Mouse (Mus musculus) liver, embryonic 11.5 days (tissue): ENCODE results near the gene Cdca3. TPM values are rescaled to one million over a fixed set of nuclear protein-coding genes. Genes with fewer than 3 reads are reported as not detected.
"Not testable (repeated sequence)": the region's sequence is repeated elsewhere in the genome, so short reads cannot be mapped to it uniquely, and the experiment has no call there.

ENCODE experiments used
- ATAC-seq: fragments of 200-750 bp; cut with Nextera tagmentation; replicated peaks from 2 replicates; pipeline ENCODE4 v1.8.0; 2017; ENCODE audit warnings: moderate number of reproducible peaks, mild to moderate bottlenecking, moderate TSS enrichment, moderate library complexity; ENCODE audit not compliant: low FRiP score
- DNase-seq: peaks from one replicate; pipeline ENCODE4 v3.0.0-alpha.2; 2017; ENCODE audit warnings: low spot score
- H3K27ac ChIP-seq: fragments of 300-500 bp; sonication (generic); 2 replicates; pipeline ENCODE4 v1.5.1; 2014; ENCODE audit warnings: mild to moderate bottlenecking, low read depth, low read length, control low read depth
- H3K27me3 ChIP-seq: fragments of 300-500 bp; sonication (generic); replicated peaks from 2 replicates; pipeline ENCODE4 v1.6.1; 2014; ENCODE audit warnings: low read length, mixed read lengths; ENCODE audit not compliant: control insufficient read depth, insufficient read depth
- H3K36me3 ChIP-seq: fragments of 300-500 bp; sonication (generic); 2 replicates; pipeline ENCODE4 v1.6.1; 2014; ENCODE audit warnings: mild to moderate bottlenecking, low read length, moderate library complexity, mixed read lengths; ENCODE audit not compliant: control insufficient read depth, insufficient read depth
- H3K4me1 ChIP-seq: fragments of 300-500 bp; sonication (generic); replicated peaks from 2 replicates; pipeline ENCODE4 v1.6.1; 2014; ENCODE audit warnings: low read length, mixed read lengths; ENCODE audit not compliant: control insufficient read depth, insufficient read depth
- H3K4me2 ChIP-seq: fragments of 300-500 bp; sonication (generic); 2 replicates; pipeline ENCODE4 v1.6.1; 2014; ENCODE audit warnings: mild to moderate bottlenecking, control low read depth, moderate library complexity
- H3K4me3 ChIP-seq: fragments of 300-500 bp; sonication (generic); 2 replicates; pipeline ENCODE4 v1.5.1; 2014; ENCODE audit warnings: low read depth, low read length, control low read depth
- H3K9ac ChIP-seq: fragments of 300-500 bp; sonication (generic); 2 replicates; pipeline ENCODE4 v1.6.1; 2014; ENCODE audit warnings: low read depth, low read length, control low read depth
- H3K9me3 ChIP-seq: fragments of 300-500 bp; sonication (generic); 2 replicates; pipeline ENCODE4 v1.6.1; 2016; ENCODE audit warnings: low read length, inconsistent platforms, mixed read lengths; ENCODE audit not compliant: control insufficient read depth
- WGBS: fragments of 180-500 bp; shearing (Covaris S2); extraction: QIAGEN DNeasy Blood & Tissue Kit; methylation state at CpG from one replicate; pipeline ENCODE4 v1.1.7; 2014; 5-methylcytosine and 5-hydroxymethylcytosine counted together
- polyA plus RNA-seq: library from polyadenylated mRNA; unstranded; fragments of >200 nt; fragmentation: Nextera tagmentation; extraction: Ambion mirVana; gene quantifications from 2 replicates; pipeline ENCODE4 v1.2.1, GENCODE M21; 2014

The Cdca3 gene
- polyA plus RNA-seq, 1 experiment from 2014 or later = 223 TPM

DNA sequence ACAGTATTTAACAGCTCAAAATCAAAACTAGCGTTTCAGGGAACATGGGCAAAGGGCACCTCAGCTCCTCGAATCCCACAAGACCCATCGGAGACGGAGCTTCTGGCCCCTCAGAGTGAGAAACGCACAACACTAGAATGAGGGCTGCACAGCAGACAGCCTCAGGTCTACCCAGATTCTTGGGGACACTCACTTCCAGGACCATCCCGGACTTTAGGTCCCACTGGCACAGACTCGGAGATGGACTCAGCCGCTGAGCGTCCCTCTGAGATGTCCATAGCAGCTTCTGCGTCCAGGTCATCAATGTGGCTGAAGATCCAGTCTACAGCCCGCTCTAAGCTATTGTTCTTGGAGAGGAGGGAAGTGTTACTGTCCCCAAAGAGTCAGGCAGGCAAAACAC lies 12.2 kb upstream of the Cdca3 start:
- peaks cover 56% of the 10 kb centered on the region for H3K36me3 ChIP-seq
- no peak overlapping the region for H3K4me2 ChIP-seq
- no peaks in the 10 kb centered on the region for H3K9me3 ChIP-seq
- no peak overlapping the region for H3K27ac ChIP-seq
- H3K27me3 ChIP-seq = no peaks in the 10 kb centered on the region
- no peak overlapping the region for H3K9ac ChIP-seq
- peaks cover 16% of the 10 kb centered on the region for H3K4me1 ChIP-seq
- ATAC-seq = no peak
- no peak for DNase-seq
- no peak overlapping the region for H3K4me3 ChIP-seq
- WGBS = 95% methylated on average over 11 of the region's 11 CpGs

DNA sequence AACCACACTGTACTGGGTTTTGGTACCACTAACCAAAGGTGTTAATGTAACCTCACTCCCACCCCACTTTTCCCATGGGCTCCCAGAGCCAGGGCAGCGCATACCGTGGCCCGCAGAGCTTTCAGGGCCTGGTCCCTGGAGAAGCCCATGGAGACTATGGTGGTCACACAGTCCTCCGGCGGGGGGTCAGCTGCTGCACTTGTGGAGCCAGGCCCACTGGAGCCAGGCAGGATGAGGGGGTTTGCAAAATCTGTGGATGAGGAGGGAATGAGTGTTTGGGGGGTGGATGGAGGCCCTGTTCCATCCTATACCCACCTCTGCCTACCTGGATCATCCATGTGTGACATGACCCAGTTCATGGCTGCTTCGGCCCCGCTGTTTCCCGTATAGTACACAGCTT lies 11.8 kb upstream of the Cdca3 start:
- Histone ChIP-seq H3K4me1 (peaks cover 12% of the 10 kb centered on the region), H3K4me3 (no peak overlapping the region), H3K9me3 (no peaks in the 10 kb centered on the region), H3K4me2 (no peak overlapping the region), H3K9ac (no peak overlapping the region), H3K27ac (no peak overlapping the region), H3K27me3 (no peaks in the 10 kb centered on the region), H3K36me3 (peaks cover 56% of the 10 kb centered on the region)
- 97% methylated on average over 8 of the region's 8 CpGs for WGBS
- ATAC-seq = no peak
- DNase-seq = no peak

- no peak for ATAC-seq
- Histone ChIP-seq H3K9me3 (no peaks in the 10 kb centered on the region), H3K27me3 (no peaks in the 10 kb centered on the region), H3K4me2 (no peak overlapping the region), H3K4me1 (peaks cover 11% of the 10 kb centered on the region), H3K4me3 (no peak overlapping the region), H3K36me3 (peaks cover 58% of the 10 kb centered on the region), H3K9ac (no peak overlapping the region), H3K27ac (no peak overlapping the region)
- no peak for DNase-seq
- 75% methylated on average over 8 of the region's 8 CpGs for WGBS
Observed at GRCm38 (mm10) chr6:124817971-124818370, 11.4 kb upstream of the Cdca3 start.

GRCm38 (mm10) chr6:124820891-124821290 lies 8.5 kb upstream of the Cdca3 start:
- Histone ChIP-seq H3K36me3 (peaks cover 80% of the 10 kb centered on the region), H3K4me3 (no peak overlapping the region), H3K9me3 (no peaks in the 10 kb centered on the region), H3K27ac (no peak overlapping the region), H3K4me2 (no peak overlapping the region), H3K9ac (no peak overlapping the region), H3K27me3 (no peaks in the 10 kb centered on the region), H3K4me1 (no peaks in the 10 kb centered on the region)
- ATAC-seq = no peak
- WGBS = 88% methylated on average over 5 of the region's 5 CpGs
- no peak for DNase-seq

GRCm38 (mm10) chr6:124822049-124822448 lies 7.3 kb upstream of the Cdca3 start:
- Histone ChIP-seq H3K9ac (no peak overlapping the region), H3K4me1 (no peaks in the 10 kb centered on the region), H3K36me3 (peaks cover 80% of the 10 kb centered on the region), H3K27me3 (no peaks in the 10 kb centered on the region), H3K4me3 (no peak overlapping the region), H3K27ac (no peak overlapping the region), H3K9me3 (no peaks in the 10 kb centered on the region), H3K4me2 (no peak overlapping the region)
- WGBS = 95% methylated on average over 4 of the region's 4 CpGs
- ATAC-seq (no peak), DNase-seq (no peak)

DNA sequence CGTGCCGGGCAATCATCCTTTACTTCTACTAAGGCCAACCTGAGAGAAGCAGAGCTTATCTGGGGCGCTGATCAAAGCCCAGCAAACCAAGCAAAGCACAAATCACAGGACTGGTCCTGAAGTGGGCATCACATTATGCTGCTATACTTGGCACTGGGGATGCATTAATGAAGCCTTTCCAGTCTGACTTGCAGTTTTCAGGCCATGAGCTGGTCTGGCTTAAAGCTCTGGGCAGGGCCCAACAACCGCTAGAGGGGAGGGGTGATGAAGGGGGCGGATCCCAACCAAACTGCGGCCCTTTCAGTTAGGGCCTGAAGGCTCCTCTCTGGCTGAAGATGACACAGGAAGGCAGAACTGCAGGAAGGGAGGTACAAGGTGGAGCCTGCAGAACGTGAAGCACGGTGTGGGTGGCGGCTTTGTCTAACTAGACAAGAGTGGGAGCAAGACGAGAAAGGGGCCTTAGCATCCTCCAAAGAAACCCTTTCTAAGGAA lies 1.2 kb upstream of the Cdca3 start:
- Histone ChIP-seq H3K4me3 (peak overlapping the region; percentile 90), H3K27me3 (no peaks in the 10 kb centered on the region), H3K36me3 (peaks cover 37% of the 10 kb centered on the region), H3K4me1 (peaks cover 5% of the 10 kb centered on the region; the same call in 1 of the 2 replicates), H3K9ac (peak overlapping the region; percentile 70), H3K9me3 (no peaks in the 10 kb centered on the region), H3K27ac (peak overlapping the region; percentile 39; the same call in 1 of the 2 replicates), H3K4me2 (peak overlapping the region; percentile 89)
- 20% methylated on average over 10 of the region's 10 CpGs for whole genome bisulfite sequencing
- ATAC-seq (no peak), DNase-seq (peak; percentile 54)

GRCm38 (mm10) chr6:124829799-124830700 lies 703 bp downstream of the Cdca3 start:
- no peaks in the 10 kb centered on the region for H3K9me3 ChIP-seq
- under 1% methylated on average over 38 of the region's 38 CpGs for WGBS
- H3K4me1 ChIP-seq = peaks cover 5% of the 10 kb centered on the region; the same call in 1 of the 2 replicates
- ATAC-seq (peak; percentile 84), DNase-seq (peak; percentile 87)
- peak overlapping the region; percentile 75 for H3K27ac ChIP-seq
- H3K4me3 ChIP-seq = peak overlapping the region; percentile 90
- H3K27me3 ChIP-seq = no peaks in the 10 kb centered on the region
- H3K9ac ChIP-seq = peak overlapping the region; percentile 95
- peaks cover 22% of the 10 kb centered on the region for H3K36me3 ChIP-seq
- H3K4me2 ChIP-seq = peak overlapping the region; percentile 89

DNA sequence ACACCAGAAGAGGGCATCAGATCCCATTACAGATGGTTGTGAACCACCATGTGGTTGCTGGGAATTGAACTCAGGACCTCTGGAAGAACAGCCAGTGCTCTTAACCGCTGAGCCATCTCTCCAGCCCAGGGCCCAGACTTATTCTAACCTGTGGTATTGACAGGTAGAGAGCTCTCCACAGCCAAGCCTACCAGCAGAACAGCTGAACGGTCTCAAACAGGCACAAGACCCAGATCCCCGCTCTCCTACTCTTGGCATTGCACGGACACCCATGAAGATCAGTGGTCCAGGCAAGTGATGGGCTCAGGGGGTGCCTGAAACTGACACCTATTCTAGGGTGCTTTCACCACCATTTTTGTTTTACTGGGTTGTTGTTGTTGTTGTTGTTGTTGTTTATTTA lies 1.9 kb downstream of the Cdca3 start:
- H3K27me3 ChIP-seq, DNase-seq, H3K4me1 ChIP-seq, H3K27ac ChIP-seq, ATAC-seq, H3K9me3 ChIP-seq: not testable (repeated sequence)
- peak overlapping the region; percentile 81 for H3K4me2 ChIP-seq
- peaks cover 13% of the 10 kb centered on the region for H3K36me3 ChIP-seq
- peak overlapping the region; percentile 90 for H3K4me3 ChIP-seq
- WGBS = 97% methylated on average over 4 of the region's 4 CpGs
- peak overlapping the region; percentile 26; the same call in 1 of the 2 replicates for H3K9ac ChIP-seq
